In the genomic region with DNA sequence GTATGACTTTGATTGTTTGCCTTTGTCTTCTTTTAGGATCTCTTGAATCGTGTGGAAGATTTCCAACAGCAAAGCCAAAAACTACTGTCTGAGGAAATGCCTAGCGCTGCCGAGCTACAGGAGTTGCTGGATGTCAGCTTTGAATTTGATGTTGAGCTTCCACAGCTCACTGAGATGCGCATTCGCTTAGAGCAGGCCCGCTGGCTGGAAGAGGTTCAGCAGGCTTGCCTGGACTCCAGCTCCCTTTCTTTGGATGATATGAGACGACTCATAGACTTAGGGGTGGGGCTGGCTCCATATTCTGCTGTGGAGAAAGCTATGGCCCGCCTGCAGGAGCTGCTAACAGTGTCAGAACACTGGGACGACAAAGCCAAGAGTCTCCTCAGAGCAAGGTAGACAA, we compare ENCODE assay signal across 19 mouse cellular contexts. TPM values are rescaled to one million over a fixed set of nuclear protein-coding genes. Genes with fewer than 3 reads are reported as not detected.
DNase-seq lines count a peak whose midpoint lies in the region; ATAC-seq lines count a peak whose summit lies in the region.
"Had no signal": no experiment of that assay in that cellular context is flagged by ENCODE, and none has a peak within 500 bp of the region (broad histone marks: within the 10 kb centered on the region; RNA-seq: fewer than 3 reads in every experiment).

No protein-coding gene starts in this region.

- no peak overlapping the region for H3K27ac ChIP-seq in heart, embryonic 11.5 days (ENCODE audit: low read depth, low read length)
- H3K27ac ChIP-seq in embryonic facial prominence, embryonic 10.5 days (replicated peaks) = no peak overlapping the region
- H3K27ac ChIP-seq: embryonic facial prominence, embryonic 12.5 days; forebrain, embryonic 13.5 days had no signal

- H3K9me3 ChIP-seq in heart, embryonic 11.5 days (replicated peaks; ENCODE audit: control insufficient read depth, low read length) = no peaks in the 10 kb centered on the region
- no peaks in the 10 kb centered on the region for H3K9me3 ChIP-seq in embryonic facial prominence, embryonic 10.5 days
- H3K9me3 ChIP-seq: embryonic facial prominence, embryonic 12.5 days; forebrain, embryonic 13.5 days had no signal

- no peak overlapping the region for H3K4me2 ChIP-seq in heart, embryonic 11.5 days
- H3K4me2 ChIP-seq: embryonic facial prominence, embryonic 12.5 days; forebrain, embryonic 13.5 days had no signal

- WGBS in heart, embryonic 11.5 days (ENCODE audit: insufficient replicate concordance) = 76% methylated on average over 9 of the region's 9 CpGs
- WGBS in embryonic facial prominence, embryonic 10.5 days = 87% methylated on average over 9 of the region's 9 CpGs

- peaks cover 43% of the 10 kb centered on the region for H3K36me3 ChIP-seq in heart, embryonic 11.5 days (ENCODE audit: control insufficient read depth, insufficient read depth, low read length)
- peaks cover 100% of the 10 kb centered on the region for H3K36me3 ChIP-seq in embryonic facial prominence, embryonic 10.5 days (replicated peaks)

- H3K4me3 ChIP-seq in heart, embryonic 11.5 days (ENCODE audit: low read depth, low read length) = no peak overlapping the region
- no peak overlapping the region for H3K4me3 ChIP-seq in embryonic facial prominence, embryonic 10.5 days
- H3K4me3 ChIP-seq: embryonic facial prominence, embryonic 12.5 days; forebrain, embryonic 13.5 days had no signal

- ATAC-seq in heart, embryonic 11.5 days (replicated peaks; ENCODE audit: insufficient number of reproducible peaks, low FRiP score, low TSS enrichment) = no peak
- ATAC-seq: activated CD4-positive, CD25-positive, alpha-beta regulatory T cell, adult 4 months; forebrain, embryonic 13.5 days; forebrain, embryonic 16.5 days; Patski had no signal

- H3K4me1 ChIP-seq in heart, embryonic 11.5 days (ENCODE audit: control insufficient read depth, insufficient read depth, low read length) = no peaks in the 10 kb centered on the region
- no peaks in the 10 kb centered on the region for H3K4me1 ChIP-seq in embryonic facial prominence, embryonic 10.5 days
- H3K4me1 ChIP-seq: embryonic facial prominence, embryonic 12.5 days; forebrain, embryonic 13.5 days had no signal

- H3K9ac ChIP-seq in heart, embryonic 11.5 days (ENCODE audit: low read depth, low read length) = no peak overlapping the region
- H3K9ac ChIP-seq: embryonic facial prominence, embryonic 12.5 days; forebrain, embryonic 13.5 days had no signal

- no peaks in the 10 kb centered on the region for H3K27me3 ChIP-seq in heart, embryonic 11.5 days (ENCODE audit: control insufficient read depth, insufficient read depth, low read length)
- no peaks in the 10 kb centered on the region for H3K27me3 ChIP-seq in embryonic facial prominence, embryonic 10.5 days (replicated peaks; ENCODE audit: low read depth, poor library complexity, severe bottlenecking)
- H3K27me3 ChIP-seq: embryonic facial prominence, embryonic 12.5 days; forebrain, embryonic 13.5 days; Patski had no signal

- DNase-seq in heart, adult 11 months = peak; percentile 57
- peak; percentile 41 for DNase-seq in 3T3-L1 (ENCODE audit: low read depth, low spot score)
- DNase-seq in embryonic facial prominence, embryonic 10.5 days (ENCODE audit: low spot score) = peak; percentile 6
- no peak for DNase-seq in embryo, embryonic 10.5 days (ENCODE audit: low spot score)
- DNase-seq: adrenal gland, adult 8-10 months; adrenal gland, postnatal 14 days; adrenal gland, postnatal 36 days; cerebellum, adult 11-12 months; cerebellum, adult 2 months; cerebellum, adult 9-10 months; cerebellum, postnatal 10 days; cerebellum, postnatal 25 days; embryo, embryonic 11 days had no signal

RNA-seq across cellular contexts. Expression of a gene that starts 28.8 kb away (rescaled TPM):
- 0.37 and 0.79 TPM in 2 replicates for polyA plus RNA-seq in heart, embryonic 11.5 days (2014; fragmentation: Nextera tagmentation; extraction: Ambion mirVana)
- polyA plus RNA-seq in embryonic facial prominence, embryonic 10.5 days (2016; fragmentation: Nextera tagmentation; extraction: Ambion mirVana) = 3.6 and 3.8 TPM in 2 replicates

RNA-seq across cellular contexts. Expression of a gene that starts 57.7 kb away (rescaled TPM):
- polyA plus RNA-seq in heart, embryonic 11.5 days (2014; fragmentation: Nextera tagmentation; extraction: Ambion mirVana) = 34.9 and 35.9 TPM in 2 replicates
- polyA plus RNA-seq in embryonic facial prominence, embryonic 10.5 days (2016; fragmentation: Nextera tagmentation; extraction: Ambion mirVana) = 78.4 and 79.0 TPM in 2 replicates
